Mouse (Mus musculus) erythroblast, embryonic 14.5 days (primary cell): ENCODE data around the gene Rer1.

Source experiments
- GATA1 ChIP-seq: IDR thresholded peaks from 2 replicates; pipeline ENCODE4 v1.6.1; 2012; ENCODE audit warnings: low read length, inconsistent platforms, mixed read lengths
- TAL1 ChIP-seq: IDR thresholded peaks from 3 replicates; pipeline ENCODE4 v1.6.1; 2012; ENCODE audit warnings: low read length, inconsistent platforms, mixed read lengths

- TF ChIP-seq TAL1 (no peak), GATA1 (no peak)
Observed at GRCm38 (mm10) chr4:155040696-155041095, 45.5 kb downstream of the Rer1 start.
